Mouse (Mus musculus) hindbrain, embryonic 12.5 days (tissue): ENCODE measurements around the gene Ctnna2. TPM values are rescaled to one million over a fixed set of nuclear protein-coding genes. Genes with fewer than 3 reads are reported as not detected.

Experiments
- ATAC-seq: fragments of 200-750 bp; cut with Nextera tagmentation; 2 replicates; pipeline ENCODE4 v1.8.0; 2017; ENCODE audit warnings: moderate TSS enrichment; ENCODE audit not compliant: low FRiP score
- H3K27ac ChIP-seq: fragments of 300-500 bp; sonication (generic); 2 replicates; pipeline ENCODE4 v1.5.1; 2016; ENCODE audit warnings: mild to moderate bottlenecking
- H3K27me3 ChIP-seq: fragments of 300-500 bp; sonication (generic); 2 replicates; pipeline ENCODE4 v1.6.1; 2016; ENCODE audit warnings: mild to moderate bottlenecking
- H3K36me3 ChIP-seq: fragments of 300-500 bp; sonication (generic); 2 replicates; pipeline ENCODE4 v1.6.1; 2016; ENCODE audit warnings: mild to moderate bottlenecking
- H3K4me1 ChIP-seq: fragments of 300-500 bp; sonication (generic); 2 replicates; pipeline ENCODE4 v1.6.1; 2016
- H3K4me2 ChIP-seq: fragments of 300-500 bp; sonication (generic); replicated peaks from 2 replicates; pipeline ENCODE4 v1.6.1; 2016; ENCODE audit warnings: mild to moderate bottlenecking
- H3K4me3 ChIP-seq: fragments of 300-500 bp; sonication (generic); 2 replicates; pipeline ENCODE4 v1.5.1; 2016; ENCODE audit warnings: mild to moderate bottlenecking
- H3K9ac ChIP-seq: fragments of 300-500 bp; sonication (generic); 2 replicates; pipeline ENCODE4 v1.6.1; 2016; ENCODE audit warnings: mild to moderate bottlenecking, moderate library complexity
- H3K9me3 ChIP-seq: fragments of 300-500 bp; sonication (generic); replicated peaks from 2 replicates; pipeline ENCODE4 v1.6.1; 2016; ENCODE audit warnings: mild to moderate bottlenecking
- WGBS: fragments of 180-500 bp; shearing (Covaris S2); methylation state at CpG from one replicate; pipeline ENCODE4 v1.1.7; 2016; 5-methylcytosine and 5-hydroxymethylcytosine counted together
- polyA plus RNA-seq: library from polyadenylated mRNA; unstranded; fragments of >200 nt; fragmentation: Nextera tagmentation; extraction: Ambion mirVana; gene quantifications from 2 replicates; pipeline ENCODE4 v1.2.1, GENCODE M21; 2016

Ctnna2 gene
- polyA plus RNA-seq, 1 experiment from 2014 or later = 98.5 TPM

GRCm38 (mm10) chr6:77783342-77783741 is 196.2 kb downstream of the Ctnna2 start:
- H3K9me3 ChIP-seq = no peaks in the 10 kb centered on the region
- no peak overlapping the region for H3K27ac ChIP-seq
- 55% methylated on average over 3 of the region's 3 CpGs for WGBS
- no peak overlapping the region for H3K4me2 ChIP-seq
- H3K4me3 ChIP-seq = no peak overlapping the region
- H3K36me3 ChIP-seq = no peaks in the 10 kb centered on the region
- H3K4me1 ChIP-seq = no peaks in the 10 kb centered on the region
- no peaks in the 10 kb centered on the region for H3K27me3 ChIP-seq
- H3K9ac ChIP-seq = no peak overlapping the region
- peak; percentile 52; the same call in 1 of the 2 replicates for ATAC-seq

GRCm38 (mm10) chr6:77768357-77769103 is 211.0 kb downstream of the Ctnna2 start:
- H3K9me3 ChIP-seq = no peaks in the 10 kb centered on the region
- H3K27ac ChIP-seq = 0 out of 2 replicates have a peak overlapping the region, but pooled peaks have one; percentile 23
- H3K4me1 ChIP-seq = 0 out of 2 replicates have a peak, but pooled peaks cover 5% of the 10 kb centered on the region
- H3K4me3 ChIP-seq = no peak overlapping the region
- H3K27me3 ChIP-seq = no peaks in the 10 kb centered on the region
- no peak overlapping the region for H3K9ac ChIP-seq
- H3K36me3 ChIP-seq = no peaks in the 10 kb centered on the region
- ATAC-seq = peak; percentile 50; the same call in 1 of the 2 replicates
- 75% methylated on average over 10 of the region's 10 CpGs for WGBS
- H3K4me2 ChIP-seq = no peak overlapping the region

GRCm38 (mm10) chr6:77758164-77758563 is 221.3 kb downstream of the Ctnna2 start:
- Histone ChIP-seq H3K36me3 (no peaks in the 10 kb centered on the region), H3K27ac (no peak overlapping the region), H3K4me3 (no peak overlapping the region), H3K9me3 (no peaks in the 10 kb centered on the region), H3K9ac (no peak overlapping the region), H3K4me2 (no peak overlapping the region), H3K4me1 (0 out of 2 replicates have a peak, but pooled peaks cover 3% of the 10 kb centered on the region), H3K27me3 (no peaks in the 10 kb centered on the region; the same call in 1 of the 2 replicates)
- ATAC-seq = no peak
- WGBS = 85% methylated on average over 3 of the region's 3 CpGs

DNA sequence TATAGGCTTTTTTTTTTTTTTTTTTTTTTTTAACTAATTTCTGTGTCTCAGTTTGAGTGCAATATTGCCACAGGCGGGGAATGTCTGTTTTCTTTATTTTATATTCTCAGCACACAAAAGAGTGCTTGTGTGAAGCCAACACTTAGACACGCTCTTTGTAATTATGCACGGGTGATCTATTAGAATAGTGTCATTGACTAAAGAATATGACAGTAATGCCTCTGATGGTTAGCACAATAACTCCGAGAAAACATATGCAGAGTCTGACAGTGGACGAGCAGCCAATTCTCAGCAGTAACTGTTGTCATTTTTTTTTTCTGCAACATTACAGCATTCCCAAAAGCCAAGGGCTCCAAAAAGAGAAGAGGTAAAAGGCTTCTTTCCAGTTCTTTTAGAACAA is 234.1 kb downstream of the Ctnna2 start:
- Histone ChIP-seq H3K4me3 (no peak overlapping the region), H3K27ac (no peak overlapping the region), H3K9ac (no peak overlapping the region), H3K9me3 (no peaks in the 10 kb centered on the region), H3K36me3 (peaks cover 4% of the 10 kb centered on the region; the same call in 1 of the 2 replicates), H3K27me3 (no peaks in the 10 kb centered on the region), H3K4me2 (no peak overlapping the region), H3K4me1 (peaks cover 17% of the 10 kb centered on the region)
- WGBS = 35% methylated on average over 5 of the region's 5 CpGs
- peak; percentile 70 for ATAC-seq

DNA sequence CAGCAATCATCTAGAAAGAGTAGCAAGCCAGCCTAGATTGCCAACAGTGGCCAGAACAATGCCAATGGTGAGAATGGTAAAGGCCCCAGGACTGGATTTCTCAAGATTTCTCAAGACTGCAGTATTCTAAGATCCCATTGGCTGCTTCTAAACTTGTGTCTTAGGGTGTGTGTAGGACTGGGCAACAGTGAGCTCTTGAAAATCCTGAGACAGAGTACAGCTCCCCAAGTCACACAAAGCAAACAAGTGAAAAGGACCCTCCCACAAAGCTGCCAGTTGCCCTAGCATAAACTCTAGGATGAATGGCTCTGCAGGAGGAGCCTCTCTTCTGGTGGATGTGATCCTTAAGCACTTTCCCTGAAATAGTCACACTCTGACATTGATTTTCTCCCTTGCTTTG is 235.8 kb downstream of the Ctnna2 start:
- Histone ChIP-seq H3K27ac (peak overlapping the region; percentile 32), H3K36me3 (no peaks in the 10 kb centered on the region), H3K4me3 (no peak overlapping the region), H3K4me1 (peaks cover 17% of the 10 kb centered on the region), H3K9me3 (no peaks in the 10 kb centered on the region), H3K4me2 (no peak overlapping the region), H3K9ac (no peak overlapping the region), H3K27me3 (no peaks in the 10 kb centered on the region)
- no peak for ATAC-seq

DNA sequence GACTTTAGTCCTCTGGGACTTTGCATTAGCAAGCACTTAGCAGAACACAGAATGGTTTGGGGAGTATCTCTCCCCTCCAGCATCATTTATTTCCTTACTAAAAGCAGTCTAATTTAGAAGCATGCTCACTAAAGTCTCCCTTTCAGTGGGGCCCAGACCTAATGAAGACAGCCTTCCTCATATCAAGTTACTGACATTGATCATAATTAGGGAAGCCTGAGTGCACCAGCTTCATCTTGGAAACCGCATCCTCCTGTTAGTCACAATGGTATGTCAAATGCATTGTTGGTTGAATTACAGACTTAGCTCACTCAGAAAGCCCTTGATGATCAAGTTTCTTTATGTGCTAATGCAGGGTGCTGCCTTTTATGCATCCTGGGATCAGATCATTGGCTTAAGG is 236.5 kb downstream of the Ctnna2 start:
- 26% methylated on average over 1 of the region's 1 CpGs for WGBS
- 0 out of 2 replicates have a peak overlapping the region, but pooled peaks have one; percentile 3 for H3K27ac ChIP-seq
- peak; percentile 44; the same call in 1 of the 2 replicates for ATAC-seq

DNA sequence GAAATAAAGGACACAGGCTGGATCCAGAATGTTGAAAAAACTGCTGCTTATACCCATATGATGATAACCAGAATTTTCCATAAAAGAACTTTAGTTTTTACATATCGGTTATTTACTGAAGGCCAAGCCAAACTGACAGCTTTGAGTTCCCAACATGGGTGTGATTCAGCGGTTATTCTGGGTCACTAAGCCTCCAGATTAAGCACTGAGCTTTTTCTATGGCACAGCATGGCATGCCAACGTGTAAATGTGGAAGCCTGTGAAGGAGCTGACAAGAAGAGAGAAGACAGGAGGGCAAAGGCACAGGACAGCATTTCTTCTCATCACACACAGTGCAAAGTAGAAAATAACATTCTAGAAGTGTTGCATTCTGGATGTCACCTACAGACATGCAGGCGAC is 240.9 kb downstream of the Ctnna2 start:
- ATAC-seq = no peak
- H3K36me3 ChIP-seq = no peaks in the 10 kb centered on the region
- H3K4me2 ChIP-seq = no peak overlapping the region
- no peak overlapping the region for H3K4me3 ChIP-seq
- 69% methylated on average over 4 of the region's 4 CpGs for WGBS
- no peaks in the 10 kb centered on the region for H3K9me3 ChIP-seq
- no peak overlapping the region for H3K9ac ChIP-seq
- no peak overlapping the region for H3K27ac ChIP-seq
- peaks cover 8% of the 10 kb centered on the region for H3K4me1 ChIP-seq
- no peaks in the 10 kb centered on the region for H3K27me3 ChIP-seq

More for the DNA sequence above, 236.5 kb downstream of the Ctnna2 start:
- H3K9ac ChIP-seq = no peak overlapping the region
- H3K4me3 ChIP-seq = no peak overlapping the region
- no peaks in the 10 kb centered on the region for H3K27me3 ChIP-seq
- no peaks in the 10 kb centered on the region for H3K36me3 ChIP-seq
- H3K9me3 ChIP-seq = no peaks in the 10 kb centered on the region
- H3K4me2 ChIP-seq = no peak overlapping the region
- H3K4me1 ChIP-seq = peaks cover 17% of the 10 kb centered on the region

GRCm38 (mm10) chr6:77724952-77725299 is 254.6 kb downstream of the Ctnna2 start:
- Histone ChIP-seq H3K9me3 (no peaks in the 10 kb centered on the region), H3K36me3 (no peaks in the 10 kb centered on the region), H3K27ac (no peak overlapping the region), H3K4me2 (no peak overlapping the region), H3K27me3 (no peaks in the 10 kb centered on the region), H3K4me3 (no peak overlapping the region), H3K9ac (no peak overlapping the region), H3K4me1 (no peaks in the 10 kb centered on the region)
- 90% methylated on average over 2 of the region's 2 CpGs for WGBS
- ATAC-seq = no peak

- H3K27ac ChIP-seq = no peak overlapping the region
- H3K36me3 ChIP-seq = no peaks in the 10 kb centered on the region
- H3K27me3 ChIP-seq = no peaks in the 10 kb centered on the region
- no peak overlapping the region for H3K4me3 ChIP-seq
- no peak overlapping the region for H3K9ac ChIP-seq
- ATAC-seq = no peak
- H3K4me2 ChIP-seq = no peak overlapping the region
- H3K4me1 ChIP-seq = no peaks in the 10 kb centered on the region
- no peaks in the 10 kb centered on the region for H3K9me3 ChIP-seq
- 73% methylated on average over 5 of the region's 5 CpGs for WGBS
Observed at GRCm38 (mm10) chr6:77724042-77724951, 255.2 kb downstream of the Ctnna2 start.

DNA sequence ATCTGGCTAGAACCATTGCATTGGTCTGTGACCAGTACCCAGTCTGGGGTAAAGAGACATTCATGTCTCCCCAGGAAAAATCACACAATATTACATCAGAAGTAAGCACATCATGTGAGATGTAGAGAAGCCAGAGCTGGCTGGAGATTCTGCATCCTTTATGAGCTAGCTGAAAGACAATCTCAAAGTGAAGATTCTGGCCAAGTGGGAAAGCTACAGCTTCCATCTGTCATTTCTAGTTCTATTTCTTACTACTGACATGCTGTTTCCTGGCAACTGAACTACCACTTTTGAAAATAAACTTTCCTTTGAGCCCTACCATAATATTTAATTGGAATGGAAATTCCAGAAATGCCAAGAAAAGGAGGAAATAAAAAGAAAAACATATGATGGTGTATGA is 285.4 kb downstream of the Ctnna2 start:
- no peak for ATAC-seq
- no peaks in the 10 kb centered on the region for H3K27me3 ChIP-seq
- no peaks in the 10 kb centered on the region for H3K4me1 ChIP-seq
- H3K4me2 ChIP-seq = no peak overlapping the region
- no peak overlapping the region for H3K9ac ChIP-seq
- H3K27ac ChIP-seq = no peak overlapping the region
- H3K4me3 ChIP-seq = no peak overlapping the region
- no peaks in the 10 kb centered on the region for H3K36me3 ChIP-seq
- no peaks in the 10 kb centered on the region for H3K9me3 ChIP-seq

GRCm38 (mm10) chr6:77687173-77687572 is 292.3 kb downstream of the Ctnna2 start:
- no peaks in the 10 kb centered on the region for H3K27me3 ChIP-seq
- H3K36me3 ChIP-seq = no peaks in the 10 kb centered on the region
- H3K9ac ChIP-seq = no peak overlapping the region
- ATAC-seq = no peak
- H3K27ac ChIP-seq = no peak overlapping the region
- H3K4me1 ChIP-seq = no peaks in the 10 kb centered on the region
- WGBS = 79% methylated on average over 1 of the region's 1 CpGs
- H3K9me3 ChIP-seq = no peaks in the 10 kb centered on the region
- H3K4me2 ChIP-seq = no peak overlapping the region
- no peak overlapping the region for H3K4me3 ChIP-seq

- Histone ChIP-seq H3K36me3 (no peaks in the 10 kb centered on the region), H3K4me3 (no peak overlapping the region), H3K4me2 (no peak overlapping the region), H3K9ac (no peak overlapping the region), H3K27me3 (no peaks in the 10 kb centered on the region), H3K9me3 (no peaks in the 10 kb centered on the region), H3K4me1 (0 out of 2 replicates have a peak, but pooled peaks cover 3% of the 10 kb centered on the region), H3K27ac (no peak overlapping the region)
- WGBS = 15% methylated on average over 6 of the region's 6 CpGs
- peak; percentile 42; the same call in 1 of the 2 replicates for ATAC-seq
Observed at GRCm38 (mm10) chr6:77650127-77650526, 329.4 kb downstream of the Ctnna2 start.
